Comparison of ENCODE assay signal across 20 mouse cellular contexts in the genomic region with DNA sequence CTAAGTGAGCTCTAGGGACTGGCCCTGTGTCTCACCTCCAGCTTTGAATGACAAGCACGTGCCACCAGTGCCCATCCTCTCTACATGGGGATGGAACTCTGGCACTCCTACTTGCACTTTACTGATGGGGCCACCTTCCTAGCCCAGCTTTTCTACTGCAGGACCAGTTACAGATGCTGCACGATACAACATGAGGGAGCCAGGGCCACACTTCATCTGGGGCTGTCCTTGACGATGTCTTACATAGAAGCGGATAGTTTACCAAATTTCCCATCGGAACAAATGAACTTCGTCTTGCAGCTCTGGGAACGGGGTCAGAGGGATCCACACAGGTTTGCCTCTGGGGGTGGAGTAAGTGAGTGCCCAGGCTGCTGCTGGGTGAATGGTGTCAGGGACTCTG.
DNase-seq lines count a peak whose midpoint lies in the region; ATAC-seq and TF ChIP-seq lines count a peak whose summit lies in the region.
"Had no signal": no experiment of that assay in that cellular context is flagged by ENCODE, and none has a peak within 500 bp of the region (broad histone marks: within the 10 kb centered on the region; RNA-seq: fewer than 3 reads in every experiment).

No protein-coding gene starts in this region.

- no peak for DNase-seq in hindbrain, embryonic 10.5 days (ENCODE audit: low spot score)
- DNase-seq in liver, embryonic 11.5 days (ENCODE audit: low spot score) = no peak
- no peak for DNase-seq in stomach, postnatal 0 days (ENCODE audit: low spot score)
- no peak for DNase-seq in ovary, postnatal 36 days (ENCODE audit: low spot score)
- DNase-seq: adrenal gland, adult 2 months; adrenal gland, postnatal 25 days; cerebellum, adult 18-20 months; cerebellum, adult 9-11 months; cerebellum, postnatal 36 days; gastrocnemius, postnatal 36 days; heart, adult 2 months; heart, postnatal 4 days had no signal

- H3K4me1 ChIP-seq in hindbrain, embryonic 10.5 days (replicated peaks) = peaks cover 60% of the 10 kb centered on the region
- H3K4me1 ChIP-seq in hindbrain, embryonic 12.5 days = peaks cover 38% of the 10 kb centered on the region
- peaks cover 2% of the 10 kb centered on the region; the same call in 1 of the 2 replicates for H3K4me1 ChIP-seq in liver, embryonic 11.5 days (replicated peaks; ENCODE audit: control insufficient read depth, insufficient read depth, low read length)
- H3K4me1 ChIP-seq in liver, embryonic 12.5 days = 0 out of 2 replicates have a peak, but pooled peaks cover 3% of the 10 kb centered on the region
- H3K4me1 ChIP-seq in liver, embryonic 16.5 days (ENCODE audit: control insufficient read depth, low read depth, low read length) = peaks cover 4% of the 10 kb centered on the region
- no peaks in the 10 kb centered on the region for H3K4me1 ChIP-seq in stomach, postnatal 0 days (replicated peaks; ENCODE audit: control insufficient read depth, insufficient read depth)
- H3K4me1 ChIP-seq: heart, embryonic 13.5 days had no signal

- H3K36me3 ChIP-seq in hindbrain, embryonic 10.5 days = no peaks in the 10 kb centered on the region
- H3K36me3 ChIP-seq in hindbrain, embryonic 12.5 days = no peaks in the 10 kb centered on the region
- H3K36me3 ChIP-seq in liver, embryonic 11.5 days (ENCODE audit: control insufficient read depth, insufficient read depth, low read length) = no peaks in the 10 kb centered on the region
- no peaks in the 10 kb centered on the region for H3K36me3 ChIP-seq in liver, embryonic 12.5 days
- no peaks in the 10 kb centered on the region for H3K36me3 ChIP-seq in liver, embryonic 16.5 days (ENCODE audit: control insufficient read depth, insufficient read depth)
- no peaks in the 10 kb centered on the region for H3K36me3 ChIP-seq in stomach, postnatal 0 days (ENCODE audit: control insufficient read depth, insufficient read depth, low read length)
- H3K36me3 ChIP-seq: embryonic facial prominence, embryonic 13.5 days; forebrain, embryonic 15.5 days; heart, embryonic 13.5 days; hindbrain, embryonic 15.5 days had no signal

- H3K27ac ChIP-seq in hindbrain, embryonic 10.5 days = peak overlapping the region; percentile 74; the same call in 1 of the 2 replicates
- H3K27ac ChIP-seq in hindbrain, embryonic 12.5 days = no peak overlapping the region
- peak overlapping the region; percentile 58 for H3K27ac ChIP-seq in liver, embryonic 11.5 days (ENCODE audit: low read depth, low read length)
- peak overlapping the region; percentile 62 for H3K27ac ChIP-seq in liver, embryonic 12.5 days
- peak overlapping the region; percentile 78 for H3K27ac ChIP-seq in liver, embryonic 16.5 days (ENCODE audit: low read length)
- no peak overlapping the region for H3K27ac ChIP-seq in stomach, postnatal 0 days (replicated peaks)
- H3K27ac ChIP-seq: embryonic facial prominence, embryonic 13.5 days; heart, adult 2 months; heart, embryonic 13.5 days; hindbrain, embryonic 15.5 days had no signal

- peaks cover 12% of the 10 kb centered on the region; the same call in 1 of the 2 replicates for H3K27me3 ChIP-seq in hindbrain, embryonic 10.5 days (ENCODE audit: insufficient read depth, poor library complexity, severe bottlenecking)
- H3K27me3 ChIP-seq in hindbrain, embryonic 12.5 days = peaks cover 7% of the 10 kb centered on the region
- no peaks in the 10 kb centered on the region for H3K27me3 ChIP-seq in liver, embryonic 11.5 days (replicated peaks; ENCODE audit: control insufficient read depth, insufficient read depth, low read length)
- H3K27me3 ChIP-seq in liver, embryonic 12.5 days (replicated peaks) = no peaks in the 10 kb centered on the region
- H3K27me3 ChIP-seq in liver, embryonic 16.5 days (ENCODE audit: control insufficient read depth, insufficient read depth, low read depth, low read length) = no peaks in the 10 kb centered on the region
- H3K27me3 ChIP-seq in stomach, postnatal 0 days (ENCODE audit: control insufficient read depth, insufficient read depth, low read length) = no peaks in the 10 kb centered on the region
- H3K27me3 ChIP-seq: forebrain, embryonic 15.5 days; hindbrain, embryonic 15.5 days had no signal

- TF ChIP-seq CTCF in stomach, postnatal 0 days (IDR thresholded peaks at IDR 0.05; ENCODE audit: low read depth) = no peak

- no peak for TF ChIP-seq EP300 in stomach, postnatal 0 days (optimal IDR thresholded peaks at IDR 0.05)

- no peak for ATAC-seq in hindbrain, embryonic 12.5 days (ENCODE audit: low FRiP score)
- no peak for ATAC-seq in liver, embryonic 11.5 days (replicated peaks; ENCODE audit: low FRiP score)
- ATAC-seq in liver, embryonic 12.5 days = no peak
- ATAC-seq in liver, embryonic 16.5 days (ENCODE audit: low read depth) = no peak
- no peak for ATAC-seq in stomach, postnatal 0 days (ENCODE audit: low FRiP score, low TSS enrichment)
- ATAC-seq: inflammation-experienced regulatory T-cells, adult 6 months had no signal

- no peak overlapping the region for H3K4me2 ChIP-seq in hindbrain, embryonic 12.5 days (replicated peaks)
- H3K4me2 ChIP-seq in liver, embryonic 11.5 days = peak overlapping the region; percentile 11
- H3K4me2 ChIP-seq in liver, embryonic 12.5 days = peak overlapping the region; percentile 36
- peak overlapping the region; percentile 18; the same call in 1 of the 2 replicates for H3K4me2 ChIP-seq in liver, embryonic 16.5 days (ENCODE audit: low read depth, low read length)
- H3K4me2 ChIP-seq in stomach, postnatal 0 days (replicated peaks; ENCODE audit: low read depth) = no peak overlapping the region
- H3K4me2 ChIP-seq: embryonic facial prominence, embryonic 13.5 days; forebrain, embryonic 15.5 days; heart, embryonic 13.5 days; hindbrain, embryonic 15.5 days had no signal

- no peak overlapping the region for H3K9ac ChIP-seq in hindbrain, embryonic 12.5 days
- H3K9ac ChIP-seq in liver, embryonic 11.5 days (ENCODE audit: low read depth, low read length) = no peak overlapping the region
- no peak overlapping the region for H3K9ac ChIP-seq in liver, embryonic 12.5 days
- H3K9ac ChIP-seq in liver, embryonic 16.5 days (ENCODE audit: low read depth, low read length) = no peak overlapping the region
- H3K9ac ChIP-seq in stomach, postnatal 0 days (ENCODE audit: low read length) = no peak overlapping the region
- H3K9ac ChIP-seq: embryonic facial prominence, embryonic 13.5 days; forebrain, embryonic 15.5 days; heart, embryonic 13.5 days; hindbrain, embryonic 15.5 days had no signal

- no peak overlapping the region for H3K4me3 ChIP-seq in hindbrain, embryonic 10.5 days
- no peak overlapping the region for H3K4me3 ChIP-seq in hindbrain, embryonic 12.5 days
- no peak overlapping the region for H3K4me3 ChIP-seq in liver, embryonic 11.5 days (ENCODE audit: low read depth, low read length)
- no peak overlapping the region for H3K4me3 ChIP-seq in liver, embryonic 12.5 days
- no peak overlapping the region for H3K4me3 ChIP-seq in liver, embryonic 16.5 days (ENCODE audit: low read depth, low read length)
- H3K4me3 ChIP-seq in stomach, postnatal 0 days (ENCODE audit: low read depth, low read length) = no peak overlapping the region
- H3K4me3 ChIP-seq: embryonic facial prominence, embryonic 13.5 days; forebrain, embryonic 15.5 days; heart, adult 2 months; heart, embryonic 13.5 days; hindbrain, embryonic 15.5 days had no signal

- WGBS in hindbrain, embryonic 10.5 days = 87% methylated on average over 7 of the region's 7 CpGs
- WGBS in hindbrain, embryonic 12.5 days = 88% methylated on average over 7 of the region's 7 CpGs
- 81% methylated on average over 7 of the region's 7 CpGs for WGBS in liver, embryonic 11.5 days
- WGBS in liver, embryonic 12.5 days (ENCODE audit: insufficient replicate concordance) = 67% methylated on average over 7 of the region's 7 CpGs
- 60% methylated on average over 7 of the region's 7 CpGs for WGBS in liver, embryonic 16.5 days (ENCODE audit: insufficient replicate concordance)
- 85% methylated on average over 7 of the region's 7 CpGs for WGBS in stomach, postnatal 0 days

- no peaks in the 10 kb centered on the region for H3K9me3 ChIP-seq in hindbrain, embryonic 10.5 days
- H3K9me3 ChIP-seq in hindbrain, embryonic 12.5 days (replicated peaks) = no peaks in the 10 kb centered on the region
- H3K9me3 ChIP-seq in liver, embryonic 11.5 days (ENCODE audit: control insufficient read depth, low read length) = no peaks in the 10 kb centered on the region
- no peaks in the 10 kb centered on the region for H3K9me3 ChIP-seq in liver, embryonic 12.5 days (replicated peaks)
- no peaks in the 10 kb centered on the region for H3K9me3 ChIP-seq in liver, embryonic 16.5 days (replicated peaks; ENCODE audit: control insufficient read depth, low read length)
- H3K9me3 ChIP-seq in stomach, postnatal 0 days (ENCODE audit: control insufficient read depth, low read length) = no peaks in the 10 kb centered on the region
- H3K9me3 ChIP-seq: embryonic facial prominence, embryonic 13.5 days; forebrain, embryonic 15.5 days; heart, embryonic 13.5 days; hindbrain, embryonic 15.5 days had no signal

Comparison
In these comparisons a context has a peak if more than half of its experiments do, and no peak if none do; other contexts are left out.
1. H3K27ac ChIP-seq: peak in hindbrain, embryonic 10.5 days (single experiment), liver, embryonic 11.5 days (single experiment), liver, embryonic 12.5 days (single experiment) and liver, embryonic 16.5 days (single experiment); none in hindbrain, embryonic 12.5 days (single experiment) and stomach, postnatal 0 days (single experiment).
2. H3K4me2 ChIP-seq: peak in liver, embryonic 11.5 days (single experiment), liver, embryonic 12.5 days (single experiment) and liver, embryonic 16.5 days (single experiment); none in hindbrain, embryonic 12.5 days (single experiment) and stomach, postnatal 0 days (single experiment).